Mouse (Mus musculus) testis, adult 2 months (tissue): ENCODE results near the gene Cd63.

ENCODE experiments used
- CTCF ChIP-seq: fragments of 200-500 bp; IDR thresholded peaks from 2 replicates; pipeline ENCODE4 v1.5.1; 2012; ENCODE audit warnings: low read depth, mild to moderate bottlenecking, inconsistent platforms, low read length, moderate library complexity; ENCODE audit not compliant: control insufficient read depth, insufficient read depth, insufficient replicate concordance
- POLR2A ChIP-seq: fragments of 200-500 bp; IDR thresholded peaks from 2 replicates; pipeline ENCODE4 v1.6.1; 2012; ENCODE audit warnings: low read depth, mild to moderate bottlenecking, inconsistent platforms, low read length, moderate library complexity; ENCODE audit not compliant: control insufficient read depth

DNA sequence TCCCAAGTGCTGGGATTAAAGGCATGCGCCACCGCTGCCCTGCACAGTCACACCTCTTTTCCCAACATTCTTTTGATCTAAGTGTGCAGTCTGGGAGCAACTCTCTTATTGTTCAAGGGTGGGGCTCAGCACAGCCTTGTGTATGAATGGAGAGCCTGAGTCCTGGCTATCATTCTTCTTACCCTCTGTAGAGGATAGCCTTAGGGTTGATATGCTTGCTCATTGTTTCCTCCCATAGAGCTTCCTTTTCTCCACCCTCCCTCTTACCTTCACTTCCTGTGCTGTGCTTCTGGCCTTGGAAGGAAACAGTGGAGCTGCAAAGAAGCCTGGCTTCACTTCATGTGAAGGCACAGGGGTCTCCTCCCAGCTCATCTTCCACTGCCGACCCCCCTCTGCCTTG is at the start of gene Cd63:
- TF ChIP-seq CTCF (no peak), POLR2A (no peak)
